Comparison of ENCODE assay signal across 12 mouse cellular contexts in the genomic region with DNA sequence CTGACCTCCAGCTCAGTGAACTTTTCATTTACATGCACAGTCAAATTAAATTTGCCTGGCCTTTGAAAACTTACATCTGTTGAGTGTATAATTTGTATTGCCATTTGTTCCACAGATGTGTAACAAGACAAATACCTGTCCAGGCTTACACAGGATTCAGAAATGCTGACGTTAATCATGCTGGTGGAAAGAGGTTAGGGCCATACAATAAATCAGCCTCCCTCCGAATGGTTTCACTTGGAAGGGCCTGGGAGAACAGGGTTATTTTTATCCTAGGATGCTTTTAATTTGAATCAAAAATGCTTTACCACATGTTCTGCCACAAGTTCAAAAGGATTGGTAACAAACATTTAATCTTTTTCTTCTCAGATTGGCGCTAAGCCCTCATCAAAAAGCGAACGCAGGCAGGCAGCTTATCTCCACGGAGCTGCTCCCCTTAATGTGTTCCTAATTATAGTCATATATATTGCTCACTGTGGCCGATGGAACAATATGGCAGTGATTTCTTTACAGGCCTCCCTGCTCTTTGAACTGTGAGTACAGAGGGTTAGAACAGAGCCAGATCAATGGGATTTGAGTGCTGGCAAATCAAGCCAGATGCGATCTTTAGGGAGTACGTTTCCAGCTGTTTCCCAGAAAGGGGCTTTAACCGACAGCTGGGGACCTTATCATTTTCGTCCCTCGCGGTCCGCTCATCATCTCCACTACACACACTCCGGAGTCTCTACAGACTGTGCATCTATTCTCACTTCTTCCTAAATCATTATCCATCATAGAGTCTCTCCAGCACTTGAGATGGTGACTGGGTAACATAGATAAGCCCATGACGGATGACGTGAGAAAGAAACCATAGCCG.
A peak's percentile ranks its signal among the peaks of the same experiment; 100 is the strongest.
DNase-seq lines count a peak whose midpoint lies in the region; ATAC-seq lines count a peak whose summit lies in the region.
"Had no signal": no experiment of that assay in that cellular context is flagged by ENCODE, and none has a peak within 500 bp of the region (broad histone marks: within the 10 kb centered on the region; RNA-seq: fewer than 3 reads in every experiment).

No protein-coding gene starts in this region.

- H3K27me3 ChIP-seq in heart, embryonic 13.5 days (replicated peaks): no peaks in the 10 kb centered on the region
- no peaks in the 10 kb centered on the region for H3K27me3 ChIP-seq in neural tube, embryonic 11.5 days (ENCODE audit: control insufficient read depth, insufficient read depth, low read length)
- no peaks in the 10 kb centered on the region for H3K27me3 ChIP-seq in limb, embryonic 10.5 days (ENCODE audit: low read depth, poor library complexity, severe bottlenecking)

- peak overlapping the region; percentile 7; the same call in 1 of the 2 replicates for H3K27ac ChIP-seq in heart, embryonic 13.5 days (replicated peaks)
- H3K27ac ChIP-seq in neural tube, embryonic 11.5 days (ENCODE audit: low read depth, low read length): no peak overlapping the region
- no peak overlapping the region for H3K27ac ChIP-seq in limb, embryonic 10.5 days

- H3K4me3 ChIP-seq in heart, embryonic 13.5 days: peak overlapping the region; percentile 30
- H3K4me3 ChIP-seq in neural tube, embryonic 11.5 days (ENCODE audit: low read depth, low read length): no peak overlapping the region
- peak overlapping the region; percentile 16 for H3K4me3 ChIP-seq in limb, embryonic 10.5 days

- peak overlapping the region; percentile 38; the same call in 1 of the 2 replicates for H3K9ac ChIP-seq in heart, embryonic 13.5 days
- H3K9ac ChIP-seq in neural tube, embryonic 11.5 days (ENCODE audit: low read length): no peak overlapping the region

- H3K9me3 ChIP-seq in heart, embryonic 13.5 days: no peaks in the 10 kb centered on the region
- H3K9me3 ChIP-seq in neural tube, embryonic 11.5 days (ENCODE audit: control insufficient read depth, low read length): no peaks in the 10 kb centered on the region
- no peaks in the 10 kb centered on the region for H3K9me3 ChIP-seq in limb, embryonic 10.5 days (replicated peaks)

- WGBS in heart, embryonic 13.5 days: 25% methylated on average over 18 of the region's 18 CpGs
- 41% methylated on average over 18 of the region's 18 CpGs for WGBS in neural tube, embryonic 11.5 days
- 18% methylated on average over 18 of the region's 18 CpGs for WGBS in limb, embryonic 10.5 days

- no peak for DNase-seq in heart, adult 8-10 months (ENCODE audit: low spot score)
- peak; percentile 33 for DNase-seq in neural tube, embryonic 11.5 days (ENCODE audit: low spot score)
- no peak for DNase-seq in neural tube, embryonic 10.5 days (ENCODE audit: extremely low spot score, low spot score)
- DNase-seq in limb, embryonic 10.5 days (ENCODE audit: low spot score): peak; percentile 62
- DNase-seq in yolk sac, embryonic 10.5 days (ENCODE audit: low spot score): peak; percentile 10
- no peak for DNase-seq in adrenal gland, postnatal 4 days (ENCODE audit: low spot score in 2 of 2)
- DNase-seq in right cerebral cortex, postnatal 14 days: no peak
- DNase-seq: cerebellum, postnatal 10 days; gastrocnemius, postnatal 25 days; kidney, postnatal 14 days; lung, postnatal 36 days had no signal

- H3K36me3 ChIP-seq in heart, embryonic 13.5 days: no peaks in the 10 kb centered on the region
- no peaks in the 10 kb centered on the region for H3K36me3 ChIP-seq in neural tube, embryonic 11.5 days (ENCODE audit: control insufficient read depth, insufficient read depth, low read length)
- H3K36me3 ChIP-seq in limb, embryonic 10.5 days: no peaks in the 10 kb centered on the region

- no peak for ATAC-seq in heart, embryonic 13.5 days (ENCODE audit: extremely low read depth, insufficient number of reproducible peaks, low FRiP score, low TSS enrichment)
- ATAC-seq in neural tube, embryonic 11.5 days (ENCODE audit: insufficient read depth, low FRiP score, low TSS enrichment): no peak

- peaks cover 22% of the 10 kb centered on the region for H3K4me1 ChIP-seq in heart, embryonic 13.5 days
- H3K4me1 ChIP-seq in neural tube, embryonic 11.5 days (ENCODE audit: control insufficient read depth, insufficient read depth, low read length): no peaks in the 10 kb centered on the region
- peaks cover 57% of the 10 kb centered on the region for H3K4me1 ChIP-seq in limb, embryonic 10.5 days

- peak overlapping the region; percentile 58 for H3K4me2 ChIP-seq in heart, embryonic 13.5 days
- no peak overlapping the region for H3K4me2 ChIP-seq in neural tube, embryonic 11.5 days (ENCODE audit: low read depth)

Comparison
In these comparisons a context has a peak if more than half of its experiments do, and no peak if none do; other contexts are left out.
1. DNase-seq: peak in neural tube, embryonic 11.5 days (single experiment), limb, embryonic 10.5 days (single experiment) and yolk sac, embryonic 10.5 days (single experiment); none in heart, adult 8-10 months (single experiment), neural tube, embryonic 10.5 days (single experiment), adrenal gland, postnatal 4 days (0 of 2) and right cerebral cortex, postnatal 14 days (single experiment).